Mouse (Mus musculus) lung, postnatal 0 days (tissue): ENCODE results near the gene Foxk1. TPM values are rescaled to one million over a fixed set of nuclear protein-coding genes. Genes with fewer than 3 reads are reported as not detected.

ENCODE experiments used
- ATAC-seq: fragments of 200-750 bp; cut with Nextera tagmentation; 2 replicates; pipeline ENCODE4 v1.8.0; 2017; ENCODE audit warnings: moderate library complexity
- DNase-seq: peaks from one replicate; pipeline ENCODE4 v3.0.0-alpha.2; 2016; ENCODE audit warnings: low spot score
- H3K27ac ChIP-seq: fragments of 300-500 bp; sonication (generic); 2 replicates; pipeline ENCODE4 v1.5.1; 2014; ENCODE audit warnings: antibody characterized with exemption, mild to moderate bottlenecking, low read length, mixed read lengths
- H3K27me3 ChIP-seq: fragments of 300-500 bp; sonication (generic); replicated peaks from 2 replicates; pipeline ENCODE4 v1.6.1; 2014; ENCODE audit warnings: low read length, mixed read lengths; ENCODE audit not compliant: insufficient read depth
- H3K36me3 ChIP-seq: fragments of 300-500 bp; sonication (generic); 2 replicates; pipeline ENCODE4 v1.6.1; 2014; ENCODE audit warnings: low read length, mixed read lengths; ENCODE audit not compliant: insufficient read depth
- H3K4me1 ChIP-seq: fragments of 300-500 bp; sonication (generic); 2 replicates; pipeline ENCODE4 v1.6.1; 2014; ENCODE audit warnings: antibody characterized with exemption, low read depth, low read length, mixed read lengths; ENCODE audit not compliant: insufficient read depth
- H3K4me2 ChIP-seq: fragments of 300-500 bp; sonication (generic); replicated peaks from 2 replicates; pipeline ENCODE4 v1.6.1; 2014; ENCODE audit warnings: low read depth, mild to moderate bottlenecking, low read length, moderate library complexity, mixed read lengths
- H3K4me3 ChIP-seq: fragments of 300-500 bp; sonication (generic); 2 replicates; pipeline ENCODE4 v1.5.1; 2014; ENCODE audit warnings: low read depth, low read length
- H3K9ac ChIP-seq: fragments of 300-500 bp; sonication (generic); replicated peaks from 2 replicates; pipeline ENCODE4 v1.6.1; 2014; ENCODE audit warnings: low read depth, mild to moderate bottlenecking
- H3K9me3 ChIP-seq: fragments of 300-500 bp; sonication (generic); 2 replicates; pipeline ENCODE4 v1.6.1; 2016; ENCODE audit warnings: low read length, mixed read lengths
- CTCF ChIP-seq: IDR thresholded peaks from 2 replicates; pipeline ENCODE4 v1.5.1; 2016; ENCODE audit warnings: antibody characterized with exemption, mild to moderate bottlenecking
- EP300 ChIP-seq: IDR thresholded peaks from 2 replicates; pipeline ENCODE4 v1.6.1; 2016; ENCODE audit warnings: antibody characterized with exemption, mild to moderate bottlenecking, control low read depth
- WGBS: fragments of 180-500 bp; shearing (Covaris S2); extraction: QIAGEN DNeasy Blood & Tissue Kit; methylation state at CpG from one replicate; pipeline ENCODE4 v1.1.7; 2014; 5-methylcytosine and 5-hydroxymethylcytosine counted together
- polyA plus RNA-seq: library from polyadenylated mRNA; unstranded; fragments of >200 nt; fragmentation: Nextera tagmentation; extraction: Ambion mirVana; gene quantifications from 2 replicates; pipeline ENCODE4 v1.2.1, GENCODE M21; 2015

Foxk1 gene
- polyA plus RNA-seq, 1 experiment from 2014 or later = 4.3 TPM

DNA sequence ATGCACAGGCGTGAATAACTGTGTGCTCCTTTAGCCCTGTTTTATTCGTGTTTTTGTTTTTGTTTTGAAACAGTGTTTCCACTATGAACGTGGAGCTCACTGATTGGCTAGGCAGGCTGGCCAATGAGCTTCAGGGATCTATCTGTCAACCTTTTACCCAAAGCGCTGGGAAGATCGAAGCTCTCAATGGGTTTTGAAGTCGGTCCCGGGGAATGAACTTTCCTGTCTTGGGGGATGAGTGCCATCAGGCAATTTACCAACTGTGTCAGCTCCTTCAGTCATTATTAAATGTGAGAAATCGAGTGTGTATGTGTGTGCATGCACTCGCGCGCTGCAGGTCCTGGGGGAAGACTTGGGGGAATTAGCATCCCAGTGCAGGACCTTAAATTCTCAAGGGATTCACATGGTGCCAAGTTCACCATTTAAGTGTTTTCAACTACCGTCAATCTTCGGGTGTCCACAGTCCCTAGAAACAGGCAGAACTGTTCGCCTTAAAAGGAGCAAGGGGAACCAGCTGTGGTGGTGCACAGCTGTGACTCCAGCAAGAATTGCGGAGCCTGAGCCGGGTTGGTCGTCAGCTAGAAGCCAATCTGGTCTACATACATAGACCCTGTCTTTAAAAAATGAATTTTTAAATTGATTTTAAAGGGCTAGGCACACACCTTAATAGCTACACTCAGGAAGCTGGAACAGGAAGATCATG is 965 bp upstream of the Foxk1 start:
- WGBS = 23% methylated on average over 17 of the region's 17 CpGs
- H3K27ac ChIP-seq = no peak overlapping the region
- no peak for TF ChIP-seq EP300
- TF ChIP-seq CTCF = no peak

DNA sequence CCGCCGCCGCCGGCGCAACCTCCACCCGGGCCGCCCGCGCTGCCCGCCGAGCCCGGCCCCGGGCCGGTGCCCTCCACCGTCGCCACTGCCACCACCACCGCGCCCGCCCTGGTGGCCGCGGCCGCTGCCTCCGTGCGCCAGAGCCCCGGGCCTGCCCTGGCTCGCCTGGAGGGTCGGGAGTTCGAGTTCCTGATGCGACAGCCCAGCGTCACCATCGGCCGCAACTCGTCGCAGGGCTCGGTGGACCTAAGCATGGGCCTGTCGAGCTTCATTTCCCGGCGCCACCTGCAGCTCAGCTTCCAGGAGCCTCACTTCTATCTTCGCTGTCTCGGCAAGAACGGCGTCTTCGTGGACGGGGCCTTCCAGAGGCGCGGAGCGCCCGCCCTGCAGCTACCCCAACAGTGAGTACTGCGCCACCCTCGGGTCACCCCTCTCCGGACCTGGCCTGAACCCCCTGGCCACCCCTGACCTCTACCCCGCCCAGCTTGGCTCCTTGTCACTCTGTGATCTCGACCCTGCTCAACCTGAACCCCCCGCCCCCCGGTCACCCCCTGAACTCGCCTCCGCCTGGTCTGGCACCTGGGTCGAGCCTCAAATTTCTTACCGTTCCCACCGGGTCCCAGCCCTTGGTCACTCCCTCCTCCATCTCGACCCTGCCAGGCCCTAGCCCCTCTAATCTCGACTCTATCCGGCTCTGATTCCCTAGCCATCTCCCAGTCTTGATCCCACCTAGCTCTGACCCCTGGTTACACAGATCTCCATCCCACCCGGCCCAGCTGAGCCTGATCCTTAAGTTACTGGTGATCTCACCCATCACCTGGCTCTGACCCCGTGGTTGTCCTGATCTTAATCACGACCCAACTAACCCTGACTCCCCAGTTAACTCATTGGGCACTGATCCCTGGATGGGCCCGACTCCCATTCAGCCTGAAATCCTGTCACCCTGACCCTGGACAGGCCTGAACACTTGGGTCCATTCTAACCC is 636 bp downstream of the Foxk1 start:
- DNase-seq (peak; percentile 38), ATAC-seq (peak; percentile 42)
- peak overlapping the region; percentile 98 for H3K4me3 ChIP-seq
- H3K36me3 ChIP-seq = 0 out of 2 replicates have a peak, but pooled peaks cover 4% of the 10 kb centered on the region
- WGBS = under 1% methylated on average over 42 of the region's 67 CpGs
- peaks cover 19% of the 10 kb centered on the region; the same call in 1 of the 2 replicates for H3K4me1 ChIP-seq
- H3K9ac ChIP-seq = peak overlapping the region; percentile 85
- H3K27me3 ChIP-seq = no peaks in the 10 kb centered on the region
- H3K4me2 ChIP-seq = peak overlapping the region; percentile 79
- H3K27ac ChIP-seq = peak overlapping the region; percentile 90
- no peaks in the 10 kb centered on the region for H3K9me3 ChIP-seq
- TF ChIP-seq CTCF (no peak), EP300 (no peak)

More for the DNA sequence above, 965 bp upstream of the Foxk1 start:
- Histone ChIP-seq H3K27me3 (no peaks in the 10 kb centered on the region), H3K9ac (no peak overlapping the region), H3K36me3 (0 out of 2 replicates have a peak, but pooled peaks cover 4% of the 10 kb centered on the region), H3K4me1 (peaks cover 19% of the 10 kb centered on the region; the same call in 1 of the 2 replicates), H3K4me3 (0 out of 2 replicates have a peak overlapping the region, but pooled peaks have one; percentile 98), H3K4me2 (peak overlapping the region; percentile 79), H3K9me3 (no peaks in the 10 kb centered on the region)
- ATAC-seq (no peak), DNase-seq (peak; percentile 36)

DNA sequence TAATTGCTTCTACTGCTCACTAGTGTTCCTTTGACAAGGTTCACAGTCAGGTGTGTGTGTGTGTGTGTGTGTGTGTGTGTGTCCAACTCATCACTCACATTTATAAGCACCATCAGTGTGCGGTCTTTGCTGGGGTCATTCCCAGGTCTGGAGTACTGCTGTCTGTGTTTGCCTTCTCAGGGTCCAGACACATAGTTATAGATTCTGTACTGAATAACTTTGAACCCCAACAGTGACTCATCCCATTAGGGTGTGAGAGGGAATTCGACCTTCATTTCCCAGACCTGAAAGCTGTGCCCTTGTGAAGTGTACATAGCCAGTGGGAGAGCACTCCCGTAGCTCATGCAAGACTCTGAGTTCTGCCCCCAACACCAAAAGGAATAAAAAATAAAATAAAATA is 2.4 kb downstream of the Foxk1 start:
- Histone ChIP-seq H3K4me3 (0 out of 2 replicates have a peak overlapping the region, but pooled peaks have one; percentile 98), H3K27ac (no peak overlapping the region), H3K9ac (no peak overlapping the region), H3K36me3 (0 out of 2 replicates have a peak, but pooled peaks cover 4% of the 10 kb centered on the region), H3K27me3 (no peaks in the 10 kb centered on the region), H3K9me3 (no peaks in the 10 kb centered on the region), H3K4me2 (peak overlapping the region; percentile 79), H3K4me1 (peaks cover 19% of the 10 kb centered on the region; the same call in 1 of the 2 replicates)
- DNase-seq (no peak), ATAC-seq (no peak)
- TF ChIP-seq EP300 = no peak
- no peak for TF ChIP-seq CTCF
- WGBS = 60% methylated on average over 3 of the region's 3 CpGs

DNA sequence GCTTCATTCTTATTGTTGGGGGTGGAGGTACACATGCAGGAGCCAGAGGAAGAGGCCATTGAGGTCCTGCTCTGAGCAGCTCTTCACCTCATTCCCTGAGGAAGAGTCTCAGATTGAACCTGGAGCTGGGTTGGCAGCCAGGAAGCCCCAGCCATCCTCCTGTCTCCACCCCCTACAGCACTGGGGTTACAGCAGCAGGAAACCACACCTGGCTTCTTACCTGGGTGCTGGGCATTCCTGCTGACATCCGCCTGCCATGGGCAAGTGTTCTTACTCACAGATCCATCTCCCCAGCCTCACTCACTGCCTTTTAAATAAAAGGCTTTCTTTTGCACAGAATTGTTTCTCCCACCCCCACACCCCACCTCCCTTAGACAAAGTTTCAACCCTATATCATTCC is 3.0 kb downstream of the Foxk1 start:
- DNase-seq (no peak), ATAC-seq (no peak)
- peaks cover 19% of the 10 kb centered on the region; the same call in 1 of the 2 replicates for H3K4me1 ChIP-seq
- no peak overlapping the region for H3K9ac ChIP-seq
- no peak overlapping the region for H3K4me3 ChIP-seq
- no peaks in the 10 kb centered on the region for H3K27me3 ChIP-seq
- no peak overlapping the region for H3K27ac ChIP-seq
- no peak for TF ChIP-seq EP300
- TF ChIP-seq CTCF = no peak
- 54% methylated on average over 1 of the region's 1 CpGs for WGBS
- H3K36me3 ChIP-seq = 0 out of 2 replicates have a peak, but pooled peaks cover 4% of the 10 kb centered on the region
- no peak overlapping the region for H3K4me2 ChIP-seq
- no peaks in the 10 kb centered on the region for H3K9me3 ChIP-seq

DNA sequence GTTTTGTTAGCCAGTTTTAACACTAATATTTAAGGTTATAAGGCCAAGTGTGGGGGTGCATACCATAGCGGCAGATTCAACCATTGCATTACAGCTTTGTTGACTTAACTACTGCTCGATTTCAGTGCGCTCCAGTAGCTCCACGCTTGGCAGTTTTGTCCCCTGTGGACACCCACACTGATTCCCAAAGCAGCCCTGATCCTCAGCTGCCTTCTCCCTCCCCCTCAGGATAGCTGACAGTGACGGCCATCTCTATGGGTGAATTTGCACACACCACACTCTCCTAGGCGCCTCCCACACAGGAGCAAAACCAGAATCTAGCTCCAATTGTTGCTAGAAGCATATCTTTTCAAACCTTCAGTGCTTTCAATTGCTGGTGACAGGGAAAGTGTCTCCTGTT is 4.1 kb downstream of the Foxk1 start:
- no peak for ATAC-seq
- peaks cover 17% of the 10 kb centered on the region; the same call in 1 of the 2 replicates for H3K4me1 ChIP-seq
- no peak for DNase-seq

DNA sequence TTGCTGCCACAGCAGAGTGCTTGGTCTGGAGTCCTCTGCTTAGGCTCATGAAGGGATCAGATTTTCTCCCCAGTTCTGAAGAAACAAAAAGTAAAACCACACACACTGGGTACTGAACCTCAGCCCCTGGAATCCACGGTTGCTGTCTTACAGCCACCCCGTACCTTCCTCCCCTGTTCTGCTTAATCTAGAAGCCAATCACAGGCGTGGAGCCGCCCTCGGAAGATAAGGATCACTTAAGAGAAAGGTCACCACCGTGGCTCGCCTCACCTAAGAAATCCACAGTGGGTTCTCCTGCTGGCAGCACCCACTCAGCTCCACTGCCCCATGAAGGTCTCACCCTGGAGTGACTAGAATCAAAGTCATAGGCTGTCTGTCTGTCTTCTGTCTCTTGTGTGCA is 5.1 kb downstream of the Foxk1 start:
- ATAC-seq (no peak), DNase-seq (no peak)
- no peak overlapping the region for H3K27ac ChIP-seq
- H3K4me2 ChIP-seq = no peak overlapping the region
- H3K4me3 ChIP-seq = no peak overlapping the region
- no peaks in the 10 kb centered on the region for H3K27me3 ChIP-seq
- no peaks in the 10 kb centered on the region for H3K9me3 ChIP-seq
- peaks cover 12% of the 10 kb centered on the region; the same call in 1 of the 2 replicates for H3K4me1 ChIP-seq
- H3K9ac ChIP-seq = no peak overlapping the region
- H3K36me3 ChIP-seq = 0 out of 2 replicates have a peak, but pooled peaks cover 4% of the 10 kb centered on the region
- WGBS = 53% methylated on average over 7 of the region's 7 CpGs
- TF ChIP-seq EP300 (no peak), CTCF (no peak)

More for the DNA sequence above, 4.1 kb downstream of the Foxk1 start:
- Histone ChIP-seq H3K9ac (no peak overlapping the region), H3K27me3 (no peaks in the 10 kb centered on the region), H3K9me3 (no peaks in the 10 kb centered on the region), H3K4me2 (no peak overlapping the region), H3K4me3 (no peak overlapping the region), H3K36me3 (0 out of 2 replicates have a peak, but pooled peaks cover 4% of the 10 kb centered on the region), H3K27ac (no peak overlapping the region)
- TF ChIP-seq CTCF = no peak
- no peak for TF ChIP-seq EP300
- 60% methylated on average over 6 of the region's 6 CpGs for WGBS
